In genomic region chr9:60309786-60310711, GRCm38 (mm10) we compare ENCODE assay signal across 8 mouse cellular contexts.
DNase-seq lines count a peak whose midpoint lies in the region; ATAC-seq lines count a peak whose summit lies in the region.

No protein-coding gene starts in this region.

- H3K4me3 ChIP-seq in embryonic facial prominence, embryonic 14.5 days (ENCODE audit: low read depth, low read length) = no peak overlapping the region
- H3K4me3 ChIP-seq in hindbrain, embryonic 10.5 days = no peak overlapping the region
- no peak overlapping the region for H3K4me3 ChIP-seq in limb, embryonic 12.5 days (replicated peaks)
- no peak overlapping the region for H3K4me3 ChIP-seq in neural tube, embryonic 13.5 days

- H3K4me1 ChIP-seq in embryonic facial prominence, embryonic 14.5 days (ENCODE audit: control insufficient read depth, insufficient read depth, low read length) = peaks cover 30% of the 10 kb centered on the region
- peaks cover 51% of the 10 kb centered on the region for H3K4me1 ChIP-seq in hindbrain, embryonic 10.5 days (replicated peaks)
- peaks cover 43% of the 10 kb centered on the region for H3K4me1 ChIP-seq in limb, embryonic 12.5 days (replicated peaks)
- H3K4me1 ChIP-seq in neural tube, embryonic 13.5 days (replicated peaks) = peaks cover 44% of the 10 kb centered on the region

- peak overlapping the region; percentile 52 for H3K27ac ChIP-seq in embryonic facial prominence, embryonic 14.5 days (replicated peaks; ENCODE audit: low read depth, low read length)
- peak overlapping the region; percentile 59 for H3K27ac ChIP-seq in hindbrain, embryonic 10.5 days
- 0 out of 2 replicates have a peak overlapping the region, but pooled peaks have one; percentile 35 for H3K27ac ChIP-seq in limb, embryonic 12.5 days
- H3K27ac ChIP-seq in neural tube, embryonic 13.5 days (replicated peaks) = peak overlapping the region; percentile 49; the same call in 1 of the 2 replicates

- no peaks in the 10 kb centered on the region for H3K9me3 ChIP-seq in embryonic facial prominence, embryonic 14.5 days (ENCODE audit: control insufficient read depth, low read length)
- H3K9me3 ChIP-seq in hindbrain, embryonic 10.5 days = no peaks in the 10 kb centered on the region
- H3K9me3 ChIP-seq in limb, embryonic 12.5 days = no peaks in the 10 kb centered on the region
- no peaks in the 10 kb centered on the region for H3K9me3 ChIP-seq in neural tube, embryonic 13.5 days

- H3K36me3 ChIP-seq in embryonic facial prominence, embryonic 14.5 days (ENCODE audit: control insufficient read depth, insufficient read depth, low read length) = no peaks in the 10 kb centered on the region
- H3K36me3 ChIP-seq in hindbrain, embryonic 10.5 days = no peaks in the 10 kb centered on the region
- no peaks in the 10 kb centered on the region for H3K36me3 ChIP-seq in limb, embryonic 12.5 days
- no peaks in the 10 kb centered on the region for H3K36me3 ChIP-seq in neural tube, embryonic 13.5 days

- no peak overlapping the region for H3K4me2 ChIP-seq in embryonic facial prominence, embryonic 14.5 days (ENCODE audit: low read depth, low read length)
- no peak overlapping the region for H3K4me2 ChIP-seq in limb, embryonic 12.5 days
- no peak overlapping the region for H3K4me2 ChIP-seq in neural tube, embryonic 13.5 days

- no peak overlapping the region for H3K9ac ChIP-seq in embryonic facial prominence, embryonic 14.5 days (ENCODE audit: low read depth, low read length)
- no peak overlapping the region for H3K9ac ChIP-seq in limb, embryonic 12.5 days (replicated peaks)
- peak overlapping the region; percentile 48; the same call in 1 of the 2 replicates for H3K9ac ChIP-seq in neural tube, embryonic 13.5 days

- peak; percentile 18 to 51 for DNase-seq in urinary bladder, adult 18-20 months (ENCODE audit: low spot score in 2 of 2)
- no peak for DNase-seq in urinary bladder, adult 2 months (ENCODE audit: low spot score)
- DNase-seq in embryonic facial prominence, embryonic 14.5 days (ENCODE audit: low spot score) = peak; percentile 85
- DNase-seq in hindbrain, embryonic 10.5 days (ENCODE audit: low spot score) = peak; percentile 14
- DNase-seq in frontal cortex, postnatal 25 days (ENCODE audit: low spot score in 2 of 2) = no peak
- no peak for DNase-seq in frontal cortex, adult 2 months (ENCODE audit: extremely low spot score in 1 of 2, low spot score in 1 of 2)

- H3K27me3 ChIP-seq in embryonic facial prominence, embryonic 14.5 days (replicated peaks; ENCODE audit: control insufficient read depth, insufficient read depth, low read length) = no peaks in the 10 kb centered on the region
- H3K27me3 ChIP-seq in hindbrain, embryonic 10.5 days (ENCODE audit: insufficient read depth, poor library complexity, severe bottlenecking) = no peaks in the 10 kb centered on the region
- 0 out of 2 replicates have a peak, but pooled peaks cover 4% of the 10 kb centered on the region for H3K27me3 ChIP-seq in limb, embryonic 12.5 days
- no peaks in the 10 kb centered on the region; the same call in 1 of the 2 replicates for H3K27me3 ChIP-seq in neural tube, embryonic 13.5 days

- peak; percentile 78 for ATAC-seq in embryonic facial prominence, embryonic 14.5 days (ENCODE audit: low read depth)
- ATAC-seq in limb, embryonic 12.5 days (ENCODE audit: insufficient number of reproducible peaks, insufficient read depth, low FRiP score, low TSS enrichment, low read depth) = no peak
- no peak for ATAC-seq in neural tube, embryonic 13.5 days (ENCODE audit: low read depth)

- WGBS in embryonic facial prominence, embryonic 14.5 days = 40% methylated on average over 16 of the region's 16 CpGs
- 68% methylated on average over 16 of the region's 16 CpGs for WGBS in hindbrain, embryonic 10.5 days
- 49% methylated on average over 16 of the region's 16 CpGs for WGBS in limb, embryonic 12.5 days
- 45% methylated on average over 16 of the region's 16 CpGs for WGBS in neural tube, embryonic 13.5 days

Comparison
In these comparisons a context has a peak if more than half of its experiments do, and no peak if none do; other contexts are left out.
1. DNase-seq: peak in urinary bladder, adult 18-20 months (2 of 2), embryonic facial prominence, embryonic 14.5 days (single experiment) and hindbrain, embryonic 10.5 days (single experiment); none in urinary bladder, adult 2 months (single experiment), frontal cortex, postnatal 25 days (0 of 2) and frontal cortex, adult 2 months (0 of 2).
2. Peak in every context shown above with its lines, with median percentiles within 50 percentile points of each other: H3K27ac ChIP-seq.